Mouse (Mus musculus) right cerebral cortex, postnatal 25 days (tissue): ENCODE measurements at regions not wholly inside any gene's neighbourhood (a gene's known extent, or its start where the extent isn't known, plus 50 kb on each side); places are given as distances from the start of the nearest gene placed in this dataset.

Experiments
- DNase-seq: peaks from one replicate; pipeline ENCODE4 v3.0.0; 2022

- no peak for DNase-seq
These were observed 62.1 kb upstream of the Pfn2 start for GRCm38 (mm10) chr3:57910020-57910419.

GRCm38 (mm10) chr3:57911831-57912596 lies 64.1 kb upstream of the Pfn2 start:
- peak; percentile 23 for DNase-seq

GRCm38 (mm10) chr3:57912650-57913343 lies 64.9 kb upstream of the Pfn2 start:
- no peak for DNase-seq

GRCm38 (mm10) chr3:57914687-57915086 lies 66.8 kb upstream of the Pfn2 start:
- DNase-seq, result no peak

GRCm38 (mm10) chr3:57918913-57919312 lies 71.0 kb upstream of the Pfn2 start:
- DNase-seq, result no peak

- no peak for DNase-seq
These were observed 71.7 kb upstream of the Pfn2 start for GRCm38 (mm10) chr3:57919390-57920089.

GRCm38 (mm10) chr3:57920090-57920432 lies 72.2 kb upstream of the Pfn2 start:
- no peak for DNase-seq

GRCm38 (mm10) chr3:57921071-57921882 lies 73.4 kb upstream of the Pfn2 start:
- no peak for DNase-seq

- DNase-seq, result no peak
These were observed 75.2 kb upstream of the Pfn2 start for GRCm38 (mm10) chr3:57923061-57923460.

- no peak for DNase-seq
These were observed 85.0 kb upstream of the Pfn2 start for GRCm38 (mm10) chr3:57932657-57933539.

- DNase-seq, result no peak
These were observed 87.2 kb upstream of the Pfn2 start for GRCm38 (mm10) chr3:57935042-57935610.

GRCm38 (mm10) chr3:57940504-57941381 lies 92.9 kb upstream of the Pfn2 start:
- no peak for DNase-seq

GRCm38 (mm10) chr3:57944698-57945097 lies 96.8 kb upstream of the Pfn2 start:
- no peak for DNase-seq

GRCm38 (mm10) chr3:57945765-57946164 lies 97.9 kb upstream of the Pfn2 start:
- DNase-seq, result no peak

- DNase-seq, result no peak
These were observed 99.5 kb upstream of the Pfn2 start for GRCm38 (mm10) chr3:57947331-57947730.

- no peak for DNase-seq
These were observed 100.8 kb upstream of the Pfn2 start for GRCm38 (mm10) chr3:57948720-57949119.

- DNase-seq, result peak; percentile 5
These were observed 102.8 kb upstream of the Pfn2 start for GRCm38 (mm10) chr3:57950431-57951331.

GRCm38 (mm10) chr3:57951438-57951837 lies 103.6 kb upstream of the Pfn2 start:
- no peak for DNase-seq

- no peak for DNase-seq
These were observed 109.5 kb upstream of the Pfn2 start for GRCm38 (mm10) chr3:57957352-57957751.
